Mouse (Mus musculus): ENCODE measurements at regions not wholly inside any gene's neighbourhood (a gene's known extent, or its start where the extent isn't known, plus 50 kb on each side); places are given as distances from the start of the nearest gene placed in this dataset.

GRCm38 (mm10) chr14:31944682-31945081 lies 84.1 kb upstream of the Galnt15 start:
- DNase-seq (ENCODE audit: low spot score): no peak

- no peak for DNase-seq (ENCODE audit: low spot score)
Observed at GRCm38 (mm10) chr14:31945125-31945524, 83.7 kb upstream of the Galnt15 start.

GRCm38 (mm10) chr14:31946032-31946431 lies 82.8 kb upstream of the Galnt15 start:
- DNase-seq (ENCODE audit: low spot score): no peak

- no peak for DNase-seq (ENCODE audit: low spot score)
Observed at GRCm38 (mm10) chr14:31947246-31947645, 81.5 kb upstream of the Galnt15 start.

GRCm38 (mm10) chr14:31951894-31952293 lies 76.9 kb upstream of the Galnt15 start:
- no peak for DNase-seq (ENCODE audit: low spot score)

- DNase-seq (ENCODE audit: low spot score): no peak
Observed at GRCm38 (mm10) chr14:31953783-31954182, 75.0 kb upstream of the Galnt15 start.

GRCm38 (mm10) chr14:31954945-31955344 lies 73.8 kb upstream of the Galnt15 start:
- peak; percentile 52 for DNase-seq (ENCODE audit: low spot score)

- no peak for DNase-seq (ENCODE audit: low spot score)
Observed at GRCm38 (mm10) chr14:31957211-31957638, 71.6 kb upstream of the Galnt15 start.

- DNase-seq (ENCODE audit: low spot score): peak; percentile 26
Observed at GRCm38 (mm10) chr14:31960201-31960854, 68.5 kb upstream of the Galnt15 start.

- no peak for DNase-seq (ENCODE audit: low spot score)
Observed at GRCm38 (mm10) chr14:31961442-31961841, 67.3 kb upstream of the Galnt15 start.

GRCm38 (mm10) chr14:31963131-31963911 lies 65.5 kb upstream of the Galnt15 start:
- no peak for DNase-seq (ENCODE audit: low spot score)

GRCm38 (mm10) chr14:31964076-31964475 lies 64.7 kb upstream of the Galnt15 start:
- no peak for DNase-seq (ENCODE audit: low spot score)

GRCm38 (mm10) chr14:31964831-31965230 lies 64.0 kb upstream of the Galnt15 start:
- DNase-seq (ENCODE audit: low spot score): no peak

- no peak for DNase-seq (ENCODE audit: low spot score)
Observed at GRCm38 (mm10) chr14:31969531-31969930, 59.3 kb upstream of the Galnt15 start.

- no peak for DNase-seq (ENCODE audit: low spot score)
Observed at GRCm38 (mm10) chr14:31970245-31970830, 58.5 kb upstream of the Galnt15 start.

- no peak for DNase-seq (ENCODE audit: low spot score)
Observed at GRCm38 (mm10) chr14:31970851-31971250, 57.9 kb upstream of the Galnt15 start.

- no peak for DNase-seq (ENCODE audit: low spot score)
Observed at GRCm38 (mm10) chr14:31973702-31974101, 55.1 kb upstream of the Galnt15 start.

- DNase-seq (ENCODE audit: low spot score): no peak
Observed at GRCm38 (mm10) chr14:31978196-31978595, 50.6 kb upstream of the Galnt15 start.

GRCm38 (mm10) chr14:31978690-31979089 lies 50.1 kb upstream of the Galnt15 start:
- DNase-seq (ENCODE audit: low spot score): no peak

All from testis, postnatal 14 days (tissue).